Mouse (Mus musculus) heart, embryonic 15.5 days (tissue): ENCODE data around the gene 4930518I15Rik. TPM values are rescaled to one million over a fixed set of nuclear protein-coding genes. Genes with fewer than 3 reads are reported as not detected.

Experiments
- ATAC-seq: fragments of 200-750 bp; cut with Nextera tagmentation; replicated peaks from 2 replicates; pipeline ENCODE4 v1.8.0; 2017; ENCODE audit warnings: low read depth, moderate TSS enrichment; ENCODE audit not compliant: insufficient number of reproducible peaks, insufficient read depth, low FRiP score
- H3K27ac ChIP-seq: fragments of 300-500 bp; sonication (generic); 2 replicates; pipeline ENCODE4 v1.5.1; 2015; ENCODE audit warnings: mild to moderate bottlenecking, inconsistent platforms
- H3K27me3 ChIP-seq: fragments of 300-500 bp; sonication (generic); 2 replicates; pipeline ENCODE4 v1.6.1; 2015; ENCODE audit warnings: inconsistent platforms
- H3K36me3 ChIP-seq: fragments of 300-500 bp; sonication (generic); 2 replicates; pipeline ENCODE4 v1.6.1; 2015; ENCODE audit warnings: mild to moderate bottlenecking, inconsistent platforms
- H3K4me1 ChIP-seq: fragments of 300-500 bp; sonication (generic); replicated peaks from 2 replicates; pipeline ENCODE4 v1.6.1; 2015; ENCODE audit warnings: inconsistent platforms
- H3K4me2 ChIP-seq: fragments of 300-500 bp; sonication (generic); 2 replicates; pipeline ENCODE4 v1.6.1; 2015; ENCODE audit warnings: inconsistent platforms, mild to moderate bottlenecking, moderate library complexity
- H3K4me3 ChIP-seq: fragments of 300-500 bp; sonication (generic); 2 replicates; pipeline ENCODE4 v1.5.1; 2015; ENCODE audit warnings: mild to moderate bottlenecking, inconsistent platforms
- H3K9ac ChIP-seq: fragments of 300-500 bp; sonication (generic); 2 replicates; pipeline ENCODE4 v1.6.1; 2015; ENCODE audit warnings: mild to moderate bottlenecking, inconsistent platforms
- H3K9me3 ChIP-seq: fragments of 300-500 bp; sonication (generic); replicated peaks from 2 replicates; pipeline ENCODE4 v1.6.1; 2016; ENCODE audit warnings: inconsistent platforms
- WGBS: fragments of 180-500 bp; shearing (Covaris S2); methylation state at CpG from one replicate; pipeline ENCODE4 v1.1.7; 2015; ENCODE audit warnings: mixed read lengths; 5-methylcytosine and 5-hydroxymethylcytosine counted together
- polyA plus RNA-seq: library from polyadenylated mRNA; unstranded; fragments of >200 nt; fragmentation: Nextera tagmentation; extraction: Ambion mirVana; gene quantifications from 2 replicates; pipeline ENCODE4 v1.2.1, GENCODE M21; 2015

4930518I15Rik gene
- polyA plus RNA-seq, 1 experiment from 2014 or later = 5.7 TPM

DNA sequence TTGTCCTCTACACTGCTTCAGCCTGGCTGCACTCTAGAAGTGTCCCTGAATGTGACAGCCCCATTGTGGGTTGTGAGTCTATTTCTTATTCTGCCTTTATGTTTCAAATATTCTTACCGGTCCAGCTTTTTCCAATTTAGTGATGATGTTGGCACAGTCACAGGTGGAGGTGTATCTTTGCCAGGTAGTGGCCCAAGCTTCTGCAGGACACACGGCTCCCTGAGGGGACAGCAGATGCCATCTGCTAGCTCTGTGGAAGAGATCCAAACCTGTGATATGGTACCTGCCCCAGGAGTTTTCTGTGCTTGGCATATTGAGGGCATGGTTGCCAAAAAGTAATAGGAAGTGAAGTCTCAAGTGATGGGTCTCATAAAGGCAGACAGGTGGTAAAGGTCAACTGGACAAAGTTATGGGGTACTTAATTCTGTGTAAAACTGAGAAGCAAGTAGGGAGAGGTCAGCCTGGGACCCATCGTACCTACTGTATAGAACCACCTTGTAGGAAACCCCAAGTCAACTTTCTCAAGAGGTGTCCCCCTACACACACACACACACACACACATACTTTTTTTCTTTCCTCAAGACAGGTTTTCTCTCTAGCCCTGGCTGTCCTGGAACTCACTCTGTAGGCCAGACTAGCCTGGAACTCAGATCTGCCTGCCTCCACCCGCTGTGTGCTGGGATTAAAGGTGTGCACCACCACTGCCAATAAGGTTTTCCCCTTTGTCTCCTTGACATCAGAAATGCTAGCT is 17.2 kb upstream of the 4930518I15Rik start:
- H3K9ac ChIP-seq = no peak overlapping the region
- H3K4me3 ChIP-seq = no peak overlapping the region
- ATAC-seq = no peak
- peaks cover 6% of the 10 kb centered on the region; the same call in 1 of the 2 replicates for H3K4me1 ChIP-seq
- no peaks in the 10 kb centered on the region for H3K27me3 ChIP-seq
- no peaks in the 10 kb centered on the region for H3K9me3 ChIP-seq
- WGBS = 91% methylated on average over 4 of the region's 4 CpGs
- no peak overlapping the region for H3K27ac ChIP-seq
- peaks cover 29% of the 10 kb centered on the region for H3K36me3 ChIP-seq
- no peak overlapping the region for H3K4me2 ChIP-seq

DNA sequence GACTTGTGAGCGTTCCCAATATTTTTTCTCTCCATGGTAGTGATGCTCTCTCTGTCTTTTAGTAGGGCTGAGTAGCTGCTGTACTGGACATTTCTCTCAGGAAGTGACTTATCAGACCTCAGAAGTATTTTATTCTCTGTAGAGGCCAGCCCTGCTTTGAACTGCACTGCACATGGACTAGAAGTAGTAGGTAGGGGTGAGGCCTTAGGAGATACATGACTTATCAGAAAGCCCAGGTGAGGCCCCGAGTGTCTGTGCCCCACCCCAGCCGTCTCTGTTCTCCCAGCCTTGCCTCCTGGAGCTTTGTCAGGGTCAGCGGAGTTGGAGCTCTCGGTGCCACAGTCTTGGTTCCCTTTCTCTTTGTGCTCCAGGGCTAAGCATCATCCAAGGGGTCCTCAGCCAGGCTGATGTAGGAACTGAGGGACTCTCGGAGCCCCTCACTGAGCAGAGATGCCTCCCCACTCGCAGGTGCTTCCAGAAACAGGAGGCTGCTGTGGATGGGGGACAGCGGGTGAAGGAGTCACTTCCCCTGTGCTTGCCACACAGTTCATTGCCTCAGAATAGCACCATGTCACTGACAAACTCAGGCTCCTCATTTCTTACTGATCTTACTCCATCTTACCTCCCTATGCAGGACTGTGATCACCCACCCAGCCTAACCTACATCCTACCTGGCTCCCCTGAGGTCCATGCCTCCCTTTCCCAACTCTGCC is 16.5 kb upstream of the 4930518I15Rik start:
- Histone ChIP-seq H3K9ac (no peak overlapping the region), H3K36me3 (peaks cover 29% of the 10 kb centered on the region), H3K27ac (no peak overlapping the region), H3K27me3 (no peaks in the 10 kb centered on the region), H3K4me1 (peaks cover 11% of the 10 kb centered on the region; the same call in 1 of the 2 replicates), H3K4me3 (no peak overlapping the region), H3K9me3 (no peaks in the 10 kb centered on the region), H3K4me2 (no peak overlapping the region)
- no peak for ATAC-seq
- WGBS = 86% methylated on average over 8 of the region's 8 CpGs

DNA sequence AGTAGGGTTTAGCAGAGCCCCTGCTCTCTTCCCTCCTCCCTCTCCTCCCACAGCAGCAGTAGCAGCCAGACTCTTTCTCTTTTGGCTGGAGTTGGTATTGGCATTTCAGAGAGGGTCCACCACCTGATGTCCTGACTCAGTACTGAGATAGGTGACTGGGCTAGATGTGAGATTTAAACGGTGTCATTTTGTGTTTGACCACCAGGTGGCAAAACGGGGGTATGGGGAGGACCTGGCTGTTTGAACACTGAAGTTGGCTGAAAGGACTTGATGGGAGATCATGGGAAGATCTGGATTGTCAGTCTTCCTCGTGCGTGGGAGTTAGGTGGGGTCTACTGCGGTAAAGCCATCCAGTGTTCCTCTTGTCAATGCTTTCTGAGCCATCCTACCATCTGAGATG is 15.9 kb upstream of the 4930518I15Rik start:
- Histone ChIP-seq H3K27ac (no peak overlapping the region), H3K27me3 (no peaks in the 10 kb centered on the region), H3K9me3 (no peaks in the 10 kb centered on the region), H3K4me2 (no peak overlapping the region), H3K4me3 (no peak overlapping the region), H3K4me1 (peaks cover 11% of the 10 kb centered on the region; the same call in 1 of the 2 replicates), H3K36me3 (peaks cover 29% of the 10 kb centered on the region), H3K9ac (no peak overlapping the region)
- 32% methylated on average over 5 of the region's 5 CpGs for WGBS
- no peak for ATAC-seq

DNA sequence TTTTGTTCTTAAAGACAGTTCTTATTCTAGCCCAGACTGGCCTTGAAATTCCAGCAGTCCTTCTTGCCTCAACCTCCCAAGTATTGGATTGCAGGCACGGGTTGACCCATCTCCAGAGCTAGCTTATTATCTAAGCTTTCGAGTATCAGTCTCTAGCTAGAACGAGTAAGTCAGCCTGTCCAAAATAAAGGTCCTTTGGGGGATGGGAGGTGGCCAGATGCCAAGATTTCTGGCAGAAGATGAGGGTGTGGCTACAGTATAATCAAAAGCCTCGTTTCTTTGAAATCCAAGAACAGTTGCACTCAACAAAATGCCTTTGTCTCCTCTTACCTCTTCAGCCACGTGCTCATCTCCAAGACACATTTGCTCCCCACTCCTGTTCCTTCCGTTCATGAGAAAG is 12.8 kb upstream of the 4930518I15Rik start:
- no peak overlapping the region for H3K27ac ChIP-seq
- peaks cover 48% of the 10 kb centered on the region for H3K36me3 ChIP-seq
- no peaks in the 10 kb centered on the region for H3K27me3 ChIP-seq
- no peak overlapping the region for H3K4me3 ChIP-seq
- no peak overlapping the region for H3K9ac ChIP-seq
- no peak for ATAC-seq
- H3K9me3 ChIP-seq = no peaks in the 10 kb centered on the region
- WGBS = 31% methylated on average over 6 of the region's 6 CpGs
- H3K4me1 ChIP-seq = peaks cover 15% of the 10 kb centered on the region; the same call in 1 of the 2 replicates
- no peak overlapping the region for H3K4me2 ChIP-seq

DNA sequence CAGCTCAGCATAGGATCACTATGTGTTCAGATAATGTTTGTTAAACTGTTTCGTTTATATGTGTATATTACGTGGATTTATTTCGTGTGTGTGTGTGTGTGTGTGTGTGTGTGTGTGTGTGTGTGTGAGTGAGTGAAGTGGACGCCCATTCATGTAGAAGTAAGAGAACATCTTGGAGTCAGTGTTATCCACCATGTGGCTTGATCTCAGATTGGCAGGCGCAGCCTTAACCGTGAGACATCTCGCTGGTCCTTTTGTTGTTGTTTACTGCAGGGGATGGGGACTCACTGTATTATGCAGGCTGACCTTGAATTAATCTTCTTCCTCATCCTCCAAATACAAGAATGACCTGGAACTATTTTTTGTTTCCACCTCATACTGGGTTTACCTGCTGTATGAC is 11.8 kb upstream of the 4930518I15Rik start:
- Histone ChIP-seq H3K4me1 (peaks cover 22% of the 10 kb centered on the region), H3K9ac (no peak overlapping the region), H3K27me3 (no peaks in the 10 kb centered on the region), H3K9me3 (no peaks in the 10 kb centered on the region), H3K4me2 (no peak overlapping the region), H3K27ac (no peak overlapping the region), H3K4me3 (no peak overlapping the region), H3K36me3 (peaks cover 47% of the 10 kb centered on the region)
- WGBS = 84% methylated on average over 7 of the region's 7 CpGs
- ATAC-seq = no peak

GRCm38 (mm10) chr2:156868994-156869393 is 11.2 kb upstream of the 4930518I15Rik start:
- Histone ChIP-seq H3K27ac (no peak overlapping the region), H3K9me3 (no peaks in the 10 kb centered on the region), H3K4me2 (no peak overlapping the region), H3K36me3 (peaks cover 43% of the 10 kb centered on the region), H3K4me1 (peaks cover 27% of the 10 kb centered on the region), H3K4me3 (no peak overlapping the region), H3K9ac (no peak overlapping the region), H3K27me3 (no peaks in the 10 kb centered on the region)
- 72% methylated on average over 8 of the region's 8 CpGs for WGBS
- no peak for ATAC-seq

GRCm38 (mm10) chr2:156864481-156864880 is 6.7 kb upstream of the 4930518I15Rik start:
- Histone ChIP-seq H3K4me2 (peak overlapping the region; percentile 64), H3K4me3 (peak overlapping the region; percentile 90), H3K27ac (peak overlapping the region; percentile 90; the same call in 1 of the 2 replicates), H3K27me3 (no peaks in the 10 kb centered on the region), H3K9ac (peak overlapping the region; percentile 97), H3K4me1 (peaks cover 27% of the 10 kb centered on the region), H3K36me3 (peaks cover 21% of the 10 kb centered on the region), H3K9me3 (no peaks in the 10 kb centered on the region)
- no peak for ATAC-seq
- WGBS = 71% methylated on average over 3 of the region's 3 CpGs

DNA sequence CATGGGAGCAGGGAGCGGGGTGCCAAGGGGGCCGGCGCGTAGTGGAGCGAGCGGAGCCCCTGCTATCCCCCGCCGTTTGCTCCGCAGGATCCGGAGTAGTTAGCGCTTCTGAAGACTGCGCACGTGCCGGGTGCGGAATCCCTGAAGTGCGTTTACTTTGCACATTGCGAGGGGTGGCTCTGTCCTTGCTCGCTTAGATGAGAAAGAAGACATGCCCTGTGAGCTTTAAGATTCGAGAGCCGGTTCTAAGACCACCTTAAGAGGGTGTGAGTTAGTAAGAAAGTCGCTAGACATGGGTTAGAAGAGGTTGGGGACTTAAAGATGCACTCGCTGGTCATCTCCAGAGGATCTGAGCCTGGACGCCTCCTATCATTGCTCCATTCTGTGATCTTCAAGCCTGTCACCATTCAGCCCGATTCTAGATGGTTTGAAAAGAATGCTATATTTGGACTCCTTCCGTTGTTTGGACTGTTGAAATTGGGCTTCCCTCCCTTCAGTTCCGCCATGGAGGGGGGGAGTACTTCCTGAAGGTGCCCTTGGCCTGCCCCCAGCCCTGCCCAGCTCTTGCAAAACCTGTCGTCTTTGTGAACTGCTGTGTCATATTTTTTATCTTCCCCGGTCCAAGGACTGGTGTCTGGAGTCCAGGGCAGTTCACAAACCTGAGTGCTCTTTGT is 5.9 kb upstream of the 4930518I15Rik start:
- Histone ChIP-seq H3K27me3 (no peaks in the 10 kb centered on the region), H3K9ac (peak overlapping the region; percentile 97), H3K4me2 (peak overlapping the region; percentile 64), H3K4me1 (peaks cover 27% of the 10 kb centered on the region), H3K27ac (peak overlapping the region; percentile 90), H3K9me3 (no peaks in the 10 kb centered on the region), H3K36me3 (peaks cover 21% of the 10 kb centered on the region), H3K4me3 (peak overlapping the region; percentile 90)
- peak; percentile 27 for ATAC-seq
- WGBS = 1% methylated on average over 28 of the region's 28 CpGs

- under 1% methylated on average over 98 of the region's 98 CpGs for WGBS
- Histone ChIP-seq H3K4me3 (peak within 1 kb of the TSS; percentile 90), H3K27me3 (no peaks in the 10 kb centered on the region)
Measured at GRCm38 (mm10) chr2:156862772-156863486, 5.2 kb upstream of the 4930518I15Rik start, which contains the start of gene Rab5if. TSS of gene Rab5if (plus strand) at chr2:156863128.

GRCm38 (mm10) chr2:156862041-156862717 is 4.4 kb upstream of the 4930518I15Rik start:
- peaks cover 17% of the 10 kb centered on the region for H3K36me3 ChIP-seq
- peak overlapping the region; percentile 62 for H3K9ac ChIP-seq
- peak overlapping the region; percentile 76 for H3K4me2 ChIP-seq
- peaks cover 38% of the 10 kb centered on the region for H3K4me1 ChIP-seq
- ATAC-seq = no peak
- H3K27me3 ChIP-seq = no peaks in the 10 kb centered on the region
- H3K27ac ChIP-seq = peak overlapping the region; percentile 90
- H3K4me3 ChIP-seq = peak overlapping the region; percentile 90
- under 1% methylated on average over 19 of the region's 19 CpGs for WGBS
- no peaks in the 10 kb centered on the region for H3K9me3 ChIP-seq

More at GRCm38 (mm10) chr2:156862772-156863486, 5.2 kb upstream of the 4930518I15Rik start, which contains the start of gene Rab5if:
- Histone ChIP-seq H3K36me3 (peaks cover 21% of the 10 kb centered on the region), H3K4me2 (peak within 1 kb of the TSS; percentile 76), H3K27ac (peak within 1 kb of the TSS; percentile 90), H3K4me1 (peaks cover 33% of the 10 kb centered on the region), H3K9me3 (no peaks in the 10 kb centered on the region), H3K9ac (peak within 1 kb of the TSS; percentile 97)
- ATAC-seq = peak; percentile 96
